Mouse (Mus musculus): ENCODE results near the gene 1700023F06Rik. TPM values are rescaled to one million over a fixed set of nuclear protein-coding genes. Genes with fewer than 3 reads are reported as not detected.

The 1700023F06Rik gene
- polyA plus RNA-seq, 1 experiment from 2014 or later, result not detected

DNA sequence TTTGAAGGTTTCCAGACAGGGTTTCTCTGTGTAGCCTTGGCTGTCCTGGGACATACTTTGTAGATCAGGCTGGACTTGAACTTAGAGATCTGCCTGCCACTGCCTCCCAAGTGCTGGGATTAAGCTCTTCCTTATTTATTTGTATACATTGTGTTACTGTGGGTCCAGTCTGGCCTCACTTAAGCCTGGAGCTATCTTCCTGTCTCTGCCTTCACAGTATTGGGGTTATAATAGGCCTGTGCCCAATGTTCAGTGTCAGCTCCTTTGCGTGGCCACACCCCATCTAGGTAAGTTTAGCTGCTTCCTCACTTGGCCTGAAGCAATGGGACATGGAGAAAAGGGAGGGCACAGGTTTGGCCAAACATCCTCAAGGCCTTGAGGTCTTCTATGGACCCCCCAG is 31.8 kb downstream of the 1700023F06Rik start:
- H3K4me2 ChIP-seq, result no peak overlapping the region
- H3K9me3 ChIP-seq (replicated peaks; ENCODE audit: control insufficient read depth, low read length), result no peaks in the 10 kb centered on the region
- 83% methylated on average over 1 of the region's 1 CpGs for WGBS (ENCODE audit: insufficient replicate concordance)

DNA sequence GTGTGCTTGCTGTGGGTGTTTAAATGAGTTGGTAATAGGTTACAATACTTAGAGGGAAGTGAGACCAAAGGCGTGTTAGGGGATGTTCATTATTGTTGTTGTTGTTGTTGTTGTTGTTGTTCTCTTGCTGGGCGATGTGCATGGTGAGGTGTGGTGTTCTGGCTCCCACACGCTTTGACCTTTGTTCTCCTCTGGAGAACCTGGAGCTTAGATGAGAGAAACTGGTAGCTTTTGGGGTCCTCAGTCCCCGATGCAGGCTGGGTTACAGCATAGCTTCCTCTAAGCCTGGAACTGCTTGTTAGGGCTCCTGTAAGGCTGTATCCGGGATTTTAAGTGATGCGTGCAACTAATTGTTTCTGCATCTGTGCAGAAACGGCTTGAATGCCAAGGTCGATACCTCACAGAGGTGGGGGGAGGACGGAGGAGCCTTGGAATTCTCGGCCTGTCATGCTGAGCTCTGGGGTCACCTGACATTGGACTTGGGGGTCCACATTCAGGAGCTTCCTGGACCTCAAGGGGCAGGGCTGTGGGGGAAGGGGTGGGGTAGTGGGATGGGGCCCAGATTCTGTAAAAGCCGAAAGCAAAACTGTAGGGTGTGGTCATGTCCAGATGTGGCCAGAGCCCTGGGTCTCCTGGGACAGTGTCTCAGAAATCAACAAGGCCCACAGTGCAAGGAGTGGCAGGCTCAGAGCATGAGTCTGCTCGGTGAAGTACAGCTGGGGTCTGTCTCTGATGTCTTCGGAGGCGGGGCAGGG is 32.5 kb downstream of the 1700023F06Rik start:
- no peak overlapping the region for H3K9ac ChIP-seq (ENCODE audit: low read depth, low read length)
- H3K4me1 ChIP-seq (ENCODE audit: control insufficient read depth, insufficient read depth, low read length), result peaks cover 22% of the 10 kb centered on the region
- no peak overlapping the region for H3K27ac ChIP-seq (ENCODE audit: low read depth, low read length)
- H3K27me3 ChIP-seq (ENCODE audit: control insufficient read depth, insufficient read depth, low read length), result peaks cover 38% of the 10 kb centered on the region
- H3K4me3 ChIP-seq (ENCODE audit: low read depth, low read length), result no peak overlapping the region
- H3K4me2 ChIP-seq, result no peak overlapping the region
- ATAC-seq (replicated peaks; ENCODE audit: insufficient number of reproducible peaks, low FRiP score, low TSS enrichment), result no peak
- 71% methylated on average over 14 of the region's 14 CpGs for WGBS (ENCODE audit: insufficient replicate concordance)
- H3K9me3 ChIP-seq (replicated peaks; ENCODE audit: control insufficient read depth, low read length), result no peaks in the 10 kb centered on the region
- H3K36me3 ChIP-seq (ENCODE audit: control insufficient read depth, insufficient read depth, low read length), result no peaks in the 10 kb centered on the region

More for the DNA sequence above, 31.8 kb downstream of the 1700023F06Rik start:
- H3K9ac ChIP-seq (ENCODE audit: low read depth, low read length), result no peak overlapping the region
- H3K36me3 ChIP-seq (ENCODE audit: control insufficient read depth, insufficient read depth, low read length), result no peaks in the 10 kb centered on the region
- H3K4me3 ChIP-seq (ENCODE audit: low read depth, low read length), result no peak overlapping the region
- H3K27ac ChIP-seq (ENCODE audit: low read depth, low read length), result no peak overlapping the region
- H3K27me3 ChIP-seq (ENCODE audit: control insufficient read depth, insufficient read depth, low read length), result peaks cover 31% of the 10 kb centered on the region
- ATAC-seq (replicated peaks; ENCODE audit: insufficient number of reproducible peaks, low FRiP score, low TSS enrichment), result no peak
- peaks cover 18% of the 10 kb centered on the region for H3K4me1 ChIP-seq (ENCODE audit: control insufficient read depth, insufficient read depth, low read length)

DNA sequence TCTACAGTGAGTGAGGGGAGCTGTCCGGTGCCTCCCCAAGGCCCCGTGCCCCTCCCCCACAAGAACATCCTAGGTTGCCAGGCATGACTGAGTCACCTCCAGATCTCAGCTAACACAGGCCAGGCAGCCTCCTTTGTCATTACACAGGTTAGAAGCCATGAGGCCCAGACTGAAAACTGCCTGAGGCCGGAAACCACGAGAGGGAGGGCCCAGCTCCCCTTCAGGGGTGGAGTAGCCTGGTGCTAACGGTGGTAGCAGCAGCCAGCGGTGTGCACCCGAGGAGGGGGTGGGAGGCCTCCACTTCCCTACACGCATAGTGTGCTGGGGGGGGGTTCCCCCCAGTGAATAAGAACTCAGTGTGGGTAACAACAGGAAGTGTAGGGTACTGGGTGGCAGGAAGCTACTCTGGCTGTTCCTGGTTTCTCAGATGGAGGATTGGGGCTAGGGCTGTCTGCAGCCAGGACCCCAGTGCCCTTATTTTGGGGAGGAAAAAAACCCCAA is 33.4 kb downstream of the 1700023F06Rik start:
- Histone ChIP-seq H3K9me3 (replicated peaks; ENCODE audit: control insufficient read depth, low read length) (no peaks in the 10 kb centered on the region), H3K4me1 (ENCODE audit: control insufficient read depth, insufficient read depth, low read length) (peaks cover 27% of the 10 kb centered on the region), H3K9ac (ENCODE audit: low read depth, low read length) (no peak overlapping the region), H3K36me3 (ENCODE audit: control insufficient read depth, insufficient read depth, low read length) (no peaks in the 10 kb centered on the region), H3K27ac (ENCODE audit: low read depth, low read length) (no peak overlapping the region), H3K27me3 (ENCODE audit: control insufficient read depth, insufficient read depth, low read length) (peaks cover 43% of the 10 kb centered on the region), H3K4me2 (0 out of 2 replicates have a peak overlapping the region, but pooled peaks have one; percentile 14), H3K4me3 (ENCODE audit: low read depth, low read length) (no peak overlapping the region)
- ATAC-seq (replicated peaks; ENCODE audit: insufficient number of reproducible peaks, low FRiP score, low TSS enrichment), result no peak
- 42% methylated on average over 8 of the region's 8 CpGs for WGBS (ENCODE audit: insufficient replicate concordance)

DNA sequence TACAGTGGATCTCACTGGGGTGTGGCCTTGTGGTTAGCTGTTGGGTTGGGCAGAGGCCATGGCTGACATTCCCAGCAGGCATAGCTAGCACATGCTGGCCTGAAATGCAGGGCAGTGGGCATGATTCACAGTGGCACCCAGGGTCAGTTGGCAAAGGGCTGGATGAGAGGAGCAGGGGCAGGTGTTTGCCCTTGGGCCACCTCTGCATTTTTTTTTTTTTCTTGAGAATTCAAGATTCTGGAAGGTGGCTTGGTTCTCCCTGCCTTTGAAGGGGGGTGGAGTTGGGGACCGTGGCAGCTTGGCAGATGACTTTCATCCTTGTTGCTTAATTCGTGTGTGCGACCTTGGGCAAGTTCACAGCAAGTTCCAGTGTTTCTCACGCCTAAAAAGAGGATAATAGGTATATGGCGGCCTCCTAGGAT is 33.9 kb downstream of the 1700023F06Rik start:
- ATAC-seq (replicated peaks; ENCODE audit: insufficient number of reproducible peaks, low FRiP score, low TSS enrichment), result no peak
- no peak overlapping the region for H3K4me3 ChIP-seq (ENCODE audit: low read depth, low read length)
- H3K27ac ChIP-seq (ENCODE audit: low read depth, low read length), result no peak overlapping the region
- no peaks in the 10 kb centered on the region for H3K9me3 ChIP-seq (replicated peaks; ENCODE audit: control insufficient read depth, low read length)
- peaks cover 27% of the 10 kb centered on the region for H3K4me1 ChIP-seq (ENCODE audit: control insufficient read depth, insufficient read depth, low read length)
- 75% methylated on average over 5 of the region's 5 CpGs for WGBS (ENCODE audit: insufficient replicate concordance)
- H3K36me3 ChIP-seq (ENCODE audit: control insufficient read depth, insufficient read depth, low read length), result no peaks in the 10 kb centered on the region
- H3K4me2 ChIP-seq, result no peak overlapping the region
- no peak overlapping the region for H3K9ac ChIP-seq (ENCODE audit: low read depth, low read length)
- H3K27me3 ChIP-seq (ENCODE audit: control insufficient read depth, insufficient read depth, low read length), result peaks cover 44% of the 10 kb centered on the region

DNA sequence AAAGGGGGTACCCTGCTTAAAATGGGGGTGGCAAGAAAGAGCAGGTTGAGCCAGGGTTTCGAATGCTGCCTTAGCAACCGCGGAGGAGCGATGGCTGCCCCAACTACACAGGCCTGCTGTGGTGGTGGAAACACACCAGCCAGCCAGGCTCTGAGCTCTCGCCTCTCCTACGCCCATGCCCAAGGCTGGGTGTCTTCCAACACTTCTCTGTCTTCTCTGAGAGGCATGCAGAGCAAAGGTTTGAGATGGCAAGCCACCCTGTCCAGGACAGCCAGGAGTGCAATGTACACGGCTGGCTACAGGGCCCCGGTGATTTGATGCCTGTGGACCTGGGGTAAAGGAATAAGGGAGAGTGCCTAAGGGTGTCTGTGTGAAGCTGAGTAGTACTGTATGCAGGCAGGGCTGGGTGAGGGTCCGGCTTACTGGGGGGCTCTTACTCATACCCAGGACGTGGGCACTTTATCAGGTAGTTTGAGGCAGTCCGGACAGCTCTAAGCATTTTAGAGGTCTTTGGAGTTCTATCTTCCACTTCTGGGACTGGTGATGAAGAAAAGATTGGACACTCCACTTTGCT is 34.5 kb downstream of the 1700023F06Rik start:
- Histone ChIP-seq H3K4me3 (ENCODE audit: low read depth, low read length) (no peak overlapping the region), H3K9ac (ENCODE audit: low read depth, low read length) (no peak overlapping the region), H3K36me3 (ENCODE audit: control insufficient read depth, insufficient read depth, low read length) (no peaks in the 10 kb centered on the region), H3K27me3 (ENCODE audit: control insufficient read depth, insufficient read depth, low read length) (peaks cover 48% of the 10 kb centered on the region), H3K4me1 (ENCODE audit: control insufficient read depth, insufficient read depth, low read length) (peaks cover 27% of the 10 kb centered on the region), H3K9me3 (replicated peaks; ENCODE audit: control insufficient read depth, low read length) (no peaks in the 10 kb centered on the region), H3K4me2 (no peak overlapping the region), H3K27ac (ENCODE audit: low read depth, low read length) (no peak overlapping the region)
- no peak for ATAC-seq (replicated peaks; ENCODE audit: insufficient number of reproducible peaks, low FRiP score, low TSS enrichment)
- WGBS (ENCODE audit: insufficient replicate concordance), result 86% methylated on average over 11 of the region's 11 CpGs

DNA sequence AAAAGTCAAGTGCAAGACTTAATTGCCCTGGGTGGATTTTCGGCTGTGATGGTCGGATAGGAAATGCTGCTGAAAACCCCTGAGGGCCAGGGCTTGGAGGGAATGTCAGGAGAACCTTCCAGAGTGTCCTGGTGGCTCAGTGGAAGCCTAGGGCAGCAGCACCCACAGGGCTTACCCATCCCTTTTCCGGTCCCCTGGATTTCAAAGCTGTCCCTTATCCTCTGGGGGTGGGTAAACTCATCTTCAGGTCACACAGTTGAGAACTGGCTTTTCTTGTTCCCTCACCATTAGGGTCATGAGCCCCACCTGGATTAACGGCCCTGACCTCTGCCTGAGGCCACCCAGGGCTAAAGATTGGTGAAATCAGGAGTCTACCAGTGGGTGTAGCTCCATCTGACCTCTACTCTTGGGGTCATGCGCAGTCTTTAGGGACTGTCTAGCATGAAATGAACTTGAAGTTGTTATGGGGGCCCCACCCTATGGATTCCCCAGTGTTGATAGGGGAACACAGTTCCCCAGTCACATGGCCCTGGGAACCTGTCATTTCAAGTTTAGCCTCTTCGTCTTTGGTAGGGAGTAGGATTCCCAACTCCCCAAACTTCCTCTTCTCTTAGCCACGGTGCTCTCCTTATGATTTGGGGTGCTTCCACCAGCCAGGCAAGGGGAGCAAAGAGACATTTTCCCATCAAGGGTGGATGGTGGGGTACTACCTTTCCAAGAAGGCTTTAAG is 35.2 kb downstream of the 1700023F06Rik start:
- H3K36me3 ChIP-seq (ENCODE audit: control insufficient read depth, insufficient read depth, low read length), result no peaks in the 10 kb centered on the region
- no peak overlapping the region for H3K27ac ChIP-seq (ENCODE audit: low read depth, low read length)
- H3K4me2 ChIP-seq, result no peak overlapping the region
- peaks cover 48% of the 10 kb centered on the region for H3K27me3 ChIP-seq (ENCODE audit: control insufficient read depth, insufficient read depth, low read length)
- H3K9me3 ChIP-seq (replicated peaks; ENCODE audit: control insufficient read depth, low read length), result no peaks in the 10 kb centered on the region
- no peak for ATAC-seq (replicated peaks; ENCODE audit: insufficient number of reproducible peaks, low FRiP score, low TSS enrichment)
- H3K4me1 ChIP-seq (ENCODE audit: control insufficient read depth, insufficient read depth, low read length), result peaks cover 27% of the 10 kb centered on the region
- 79% methylated on average over 7 of the region's 7 CpGs for WGBS (ENCODE audit: insufficient replicate concordance)
- no peak overlapping the region for H3K4me3 ChIP-seq (ENCODE audit: low read depth, low read length)
- no peak overlapping the region for H3K9ac ChIP-seq (ENCODE audit: low read depth, low read length)

DNA sequence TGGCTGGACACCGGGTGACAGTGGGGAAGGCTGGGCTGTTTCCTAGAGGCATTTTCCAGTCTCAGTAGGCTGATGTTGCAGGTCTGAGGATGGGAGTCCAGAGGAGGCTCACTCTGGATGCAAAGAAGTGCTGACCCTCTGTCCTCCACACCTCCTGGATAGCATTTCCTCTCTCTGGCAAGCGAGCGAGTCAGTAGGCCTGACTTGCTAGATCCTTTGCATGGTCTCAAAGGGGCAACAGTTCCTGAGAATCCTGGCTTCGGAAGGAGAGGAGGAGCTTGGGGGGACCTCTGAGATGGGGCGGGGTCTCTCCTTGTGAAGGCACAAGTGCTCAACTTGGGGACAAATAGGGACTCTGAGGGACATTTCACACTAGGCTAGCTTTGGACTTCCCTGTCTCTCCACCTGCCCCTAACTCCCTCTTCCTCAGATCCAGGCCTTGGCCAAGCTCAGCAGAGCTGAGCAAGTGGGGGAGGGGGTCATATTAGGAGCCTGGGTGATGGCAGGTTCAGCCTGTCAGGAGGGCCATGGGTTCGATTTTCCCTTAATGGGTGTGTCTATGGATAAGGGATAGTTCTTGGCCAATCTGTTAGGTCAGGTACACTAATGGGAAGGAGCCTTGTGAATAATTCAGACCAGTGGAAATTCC is 35.8 kb downstream of the 1700023F06Rik start:
- no peaks in the 10 kb centered on the region for H3K36me3 ChIP-seq (ENCODE audit: control insufficient read depth, insufficient read depth, low read length)
- H3K4me2 ChIP-seq, result no peak overlapping the region
- ATAC-seq (replicated peaks; ENCODE audit: insufficient number of reproducible peaks, low FRiP score, low TSS enrichment), result no peak
- 52% methylated on average over 6 of the region's 6 CpGs for WGBS (ENCODE audit: insufficient replicate concordance)
- no peak overlapping the region for H3K9ac ChIP-seq (ENCODE audit: low read depth, low read length)
- H3K27ac ChIP-seq (ENCODE audit: low read depth, low read length), result no peak overlapping the region
- H3K4me1 ChIP-seq (ENCODE audit: control insufficient read depth, insufficient read depth, low read length), result peaks cover 24% of the 10 kb centered on the region
- no peaks in the 10 kb centered on the region for H3K9me3 ChIP-seq (replicated peaks; ENCODE audit: control insufficient read depth, low read length)
- H3K27me3 ChIP-seq (ENCODE audit: control insufficient read depth, insufficient read depth, low read length), result peaks cover 46% of the 10 kb centered on the region
- no peak overlapping the region for H3K4me3 ChIP-seq (ENCODE audit: low read depth, low read length)

DNA sequence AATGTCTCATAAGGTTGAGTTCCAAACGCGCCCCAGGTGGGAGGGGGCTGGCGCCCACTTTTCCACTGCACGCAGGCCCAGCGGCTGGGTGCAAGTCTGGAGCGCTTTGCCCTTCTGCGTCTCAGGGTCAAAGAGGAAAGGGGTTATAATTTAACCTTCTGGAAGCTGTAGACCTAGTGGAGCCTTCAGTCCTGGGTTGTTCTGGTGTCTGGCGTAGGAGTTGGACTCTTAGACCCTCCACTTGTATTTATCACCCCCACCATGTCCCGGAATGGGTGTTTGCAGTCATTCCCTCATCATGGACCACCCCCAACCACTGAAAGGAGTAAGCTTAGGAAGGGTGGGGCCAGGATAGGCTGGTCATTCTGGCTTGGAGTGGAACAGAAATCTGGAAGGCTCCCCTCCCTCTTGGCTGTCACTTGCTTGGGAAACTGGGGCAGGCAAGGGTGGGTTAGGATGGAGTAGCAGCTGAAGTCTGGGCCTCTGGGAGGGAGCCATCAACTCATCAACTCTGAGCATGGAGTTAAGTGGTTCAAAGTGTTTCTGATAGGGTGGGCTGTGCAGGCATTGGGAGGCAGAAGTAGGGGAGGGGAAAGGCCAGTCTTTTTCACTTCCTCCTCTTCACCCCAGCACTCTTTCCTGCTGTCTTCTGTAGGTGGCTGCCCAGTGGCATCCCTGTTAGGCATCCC is 36.5 kb downstream of the 1700023F06Rik start:
- Histone ChIP-seq H3K9me3 (replicated peaks; ENCODE audit: control insufficient read depth, low read length) (no peaks in the 10 kb centered on the region), H3K4me3 (ENCODE audit: low read depth, low read length) (peak overlapping the region; percentile 57; the same call in 1 of the 2 replicates), H3K36me3 (ENCODE audit: control insufficient read depth, insufficient read depth, low read length) (no peaks in the 10 kb centered on the region), H3K4me1 (ENCODE audit: control insufficient read depth, insufficient read depth, low read length) (peaks cover 18% of the 10 kb centered on the region), H3K9ac (ENCODE audit: low read depth, low read length) (no peak overlapping the region), H3K27ac (ENCODE audit: low read depth, low read length) (no peak overlapping the region), H3K4me2 (peak overlapping the region; percentile 85), H3K27me3 (ENCODE audit: control insufficient read depth, insufficient read depth, low read length) (peaks cover 46% of the 10 kb centered on the region)
- no peak for ATAC-seq (replicated peaks; ENCODE audit: insufficient number of reproducible peaks, low FRiP score, low TSS enrichment)
- 48% methylated on average over 9 of the region's 9 CpGs for WGBS (ENCODE audit: insufficient replicate concordance)
